Mouse (Mus musculus) CH12.LX (cell line): ENCODE data around the gene Gtf3c4.

ENCODE experiments used
- CHD2 ChIP-seq: IDR thresholded peaks from 2 replicates; pipeline ENCODE4 v1.6.1; 2011; ENCODE audit warnings: low read length, improper control_type of control experiment
- CTCF ChIP-seq, 2 experiments: IDR thresholded peaks in 1 of 2; conservative IDR thresholded peaks in 1 of 2; 2 replicates each; pipeline ENCODE4 v1.5.1; 2011 to 2012; ENCODE audit warnings: low read depth in 2 of 2, low read length in 2 of 2, improper control_type of control experiment in 1 of 2, inconsistent platforms in 1 of 2, mild to moderate bottlenecking in 1 of 2, moderate library complexity in 1 of 2
- EP300 ChIP-seq: IDR thresholded peaks from 2 replicates; pipeline ENCODE4 v1.6.1; 2011; ENCODE audit warnings: low read length, improper control_type of control experiment
- GABPA ChIP-seq: IDR thresholded peaks from 2 replicates; pipeline ENCODE4 v1.6.1; 2012; ENCODE audit warnings: low read depth, low read length, improper control_type of control experiment, inconsistent platforms; ENCODE audit not compliant: insufficient replicate concordance
- HCFC1 ChIP-seq: IDR thresholded peaks from 2 replicates; pipeline ENCODE4 v1.6.1; 2012; ENCODE audit warnings: low read depth, mild to moderate bottlenecking, inconsistent platforms, low read length, improper control_type of control experiment
- IRF4 ChIP-seq: IDR thresholded peaks from 2 replicates; pipeline ENCODE4 v1.6.1; 2014; ENCODE audit warnings: low read depth, mild to moderate bottlenecking, inconsistent platforms, low read length, improper control_type of control experiment
- MAX ChIP-seq: IDR thresholded peaks from 2 replicates; pipeline ENCODE4 v1.6.1; 2011; ENCODE audit warnings: low read length, improper control_type of control experiment
- MYC ChIP-seq: IDR thresholded peaks from 2 replicates; pipeline ENCODE4 v1.6.1; 2011; ENCODE audit warnings: low read depth, mild to moderate bottlenecking, improper control_type of control experiment, low read length
- PAX5 ChIP-seq: IDR thresholded peaks from 2 replicates; pipeline ENCODE4 v1.6.1; 2012; ENCODE audit warnings: low read length, inconsistent platforms, mixed read lengths
- POLR2A ChIP-seq: IDR thresholded peaks from 2 replicates; pipeline ENCODE4 v1.6.1; 2011; ENCODE audit warnings: low read depth, mild to moderate bottlenecking, improper control_type of control experiment, low read length
- POLR2AphosphoS2 ChIP-seq: IDR thresholded peaks from 2 replicates; pipeline ENCODE4 v1.6.1; 2011; ENCODE audit warnings: low read depth, low read length, improper control_type of control experiment
- ZMIZ1 ChIP-seq: IDR thresholded peaks from 2 replicates; pipeline ENCODE4 v1.6.1; 2012; ENCODE audit warnings: low read depth, mild to moderate bottlenecking, inconsistent platforms, low read length, improper control_type of control experiment

GRCm38 (mm10) chr2:28875554-28875953 lies 35.4 kb upstream of the Gtf3c4 start:
- TF ChIP-seq MYC (no peak), POLR2A (no peak), IRF4 (no peak), HCFC1 (no peak), EP300 (no peak), MAX (no peak), GABPA (no peak), CTCF (conservative IDR thresholded peaks at IDR 0.05 in 1 of 2, IDR thresholded peaks at IDR 0.05 in 1 of 2; ENCODE audit: low read depth in 2 of 2, low read length in 2 of 2) (no peak), ZMIZ1 (no peak), PAX5 (no peak), CHD2 (no peak), POLR2AphosphoS2 (no peak)
